Mouse (Mus musculus) skeletal muscle tissue, adult 2 months (tissue): ENCODE measurements at regions not wholly inside any gene's neighbourhood (a gene's known extent, or its start where the extent isn't known, plus 50 kb on each side); places are given as distances from the start of the nearest gene placed in this dataset.

Experiments
- DNase-seq: peaks from one replicate; pipeline ENCODE4 v3.0.0-alpha.2; 2012; ENCODE audit warnings: low read depth, low spot score

DNA sequence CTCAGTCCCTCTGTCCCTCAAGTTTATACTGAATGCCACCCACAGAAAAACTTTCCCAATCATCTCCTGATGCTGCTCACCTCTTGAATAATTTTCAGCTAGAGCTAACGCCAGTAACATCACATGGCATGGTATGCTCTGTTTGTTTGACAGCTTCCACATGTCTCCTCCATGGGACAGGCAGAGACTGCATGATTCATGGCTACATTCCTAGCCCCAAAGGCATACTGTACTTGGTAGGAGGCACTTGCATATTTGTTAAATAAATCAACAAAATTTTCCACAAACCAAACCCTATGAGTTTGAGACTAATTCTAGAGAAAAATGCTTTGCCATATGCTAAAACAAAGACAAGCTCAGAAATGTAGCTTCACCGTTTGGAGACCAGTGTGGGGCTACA lies 304.9 kb downstream of the Rfpl4b start:
- DNase-seq = no peak
